Mouse (Mus musculus): Measurements from ENCODE around the gene Stil. TPM values are rescaled to one million over a fixed set of nuclear protein-coding genes. Genes with fewer than 3 reads are reported as not detected.
A peak's percentile ranks its signal among the peaks of the same experiment; 100 is the strongest.

Stil gene
- polyA plus RNA-seq, 1 experiment, result 8.1 TPM

DNA sequence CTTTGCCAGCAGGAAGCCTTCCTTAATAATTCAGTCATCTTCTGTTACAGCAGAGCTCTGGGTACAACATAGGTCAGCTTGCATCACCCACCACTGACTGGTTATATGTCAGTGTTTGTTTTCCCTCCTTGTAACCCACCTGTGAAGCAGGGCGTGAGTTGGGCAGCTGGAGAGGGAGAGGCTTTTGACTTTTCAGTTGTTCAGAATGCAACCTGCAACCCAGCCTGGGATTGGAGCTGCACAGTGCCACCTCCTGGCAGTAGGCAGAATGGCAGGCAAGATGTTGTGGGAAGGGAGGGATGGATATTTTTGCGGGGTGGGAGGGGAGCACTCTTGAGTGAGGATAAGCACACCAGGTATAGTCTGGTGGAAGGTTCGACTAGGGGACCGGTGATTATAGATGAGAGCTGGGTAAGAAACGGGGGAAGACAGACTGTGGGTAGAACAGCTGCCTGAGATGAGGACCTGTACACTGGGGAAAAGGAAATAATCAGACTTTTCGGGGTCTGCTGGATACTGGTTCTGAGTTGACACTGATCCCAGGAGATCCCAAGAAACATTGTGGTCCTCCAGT, 85.7 kb downstream of the Stil start:
- Histone ChIP-seq H3K4me1 (replicated peaks; ENCODE audit: control insufficient read depth, insufficient read depth, low read length) (no peaks in the 10 kb centered on the region), H3K27me3 (ENCODE audit: control insufficient read depth, insufficient read depth, low read length) (no peaks in the 10 kb centered on the region), H3K4me3 (ENCODE audit: control insufficient read depth, insufficient read depth, low read length) (no peak overlapping the region), H3K27ac (ENCODE audit: control insufficient read depth, insufficient read depth, low read length) (no peak overlapping the region), H3K36me3 (ENCODE audit: control insufficient read depth, insufficient read depth, low read length) (no peaks in the 10 kb centered on the region)
- WGBS, result 22% methylated on average over 6 of the region's 6 CpGs
- DNase-seq, result peak; percentile 64
- TF ChIP-seq POLR2A (IDR thresholded peaks at IDR 0.05; ENCODE audit: control insufficient read depth, extremely low read depth, insufficient read depth, low read length, poor library complexity), result no peak
- peak; percentile 90; the same call in 1 of the 2 replicates for TF ChIP-seq CTCF (IDR thresholded peaks at IDR 0.05; ENCODE audit: borderline replicate concordance, control insufficient read depth, extremely low read depth, insufficient read depth, low read length, poor library complexity)

GRCm38 (mm10) chr4:115086257-115086656, 86.3 kb downstream of the Stil start:
- Histone ChIP-seq H3K4me1 (replicated peaks; ENCODE audit: control insufficient read depth, insufficient read depth, low read length) (no peaks in the 10 kb centered on the region), H3K36me3 (ENCODE audit: control insufficient read depth, insufficient read depth, low read length) (no peaks in the 10 kb centered on the region), H3K4me3 (ENCODE audit: control insufficient read depth, insufficient read depth, low read length) (no peak overlapping the region), H3K27me3 (ENCODE audit: control insufficient read depth, insufficient read depth, low read length) (no peaks in the 10 kb centered on the region), H3K27ac (ENCODE audit: control insufficient read depth, insufficient read depth, low read length) (no peak overlapping the region)
- TF ChIP-seq CTCF (IDR thresholded peaks at IDR 0.05; ENCODE audit: borderline replicate concordance, control insufficient read depth, extremely low read depth, insufficient read depth, low read length, poor library complexity) (no peak), POLR2A (IDR thresholded peaks at IDR 0.05; ENCODE audit: control insufficient read depth, extremely low read depth, insufficient read depth, low read length, poor library complexity) (no peak)
- no peak for DNase-seq
- WGBS, result 88% methylated on average over 4 of the region's 4 CpGs

DNA sequence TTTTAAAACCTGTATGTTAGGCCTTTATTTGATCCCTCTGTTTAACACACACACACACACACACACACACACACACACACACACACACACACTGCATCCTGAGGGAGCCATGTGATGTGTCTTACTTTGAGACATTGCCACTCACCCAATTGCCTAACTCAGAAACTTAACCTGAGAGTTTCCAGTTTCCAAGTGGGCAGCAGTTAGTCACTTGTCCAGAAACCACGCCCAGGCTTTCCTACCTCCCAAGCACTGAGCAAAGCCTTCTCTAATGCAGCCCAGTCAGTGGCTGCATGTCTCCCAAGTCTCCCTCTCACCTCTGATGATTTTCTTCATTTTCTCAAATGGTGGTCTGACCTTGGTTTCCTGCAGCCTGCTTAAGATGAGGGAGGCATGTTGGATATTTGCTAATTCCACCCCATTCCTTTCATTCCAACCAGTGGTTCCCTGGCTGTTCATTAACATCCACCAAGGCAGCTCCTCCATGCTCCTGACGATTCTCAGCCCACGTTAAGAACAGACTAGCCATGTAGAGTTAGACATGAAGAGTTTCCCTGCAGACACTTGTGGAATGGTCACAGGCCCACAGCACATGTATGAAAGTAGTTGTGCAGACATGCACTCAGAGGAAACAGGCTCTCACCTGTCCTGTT, 86.9 kb downstream of the Stil start:
- no peak for DNase-seq
- H3K27ac ChIP-seq (ENCODE audit: control insufficient read depth, insufficient read depth, low read length), result no peak overlapping the region
- H3K4me3 ChIP-seq (ENCODE audit: control insufficient read depth, insufficient read depth, low read length), result no peak overlapping the region
- H3K36me3 ChIP-seq (ENCODE audit: control insufficient read depth, insufficient read depth, low read length), result no peaks in the 10 kb centered on the region
- no peak for TF ChIP-seq POLR2A (IDR thresholded peaks at IDR 0.05; ENCODE audit: control insufficient read depth, extremely low read depth, insufficient read depth, low read length, poor library complexity)
- no peak for TF ChIP-seq CTCF (IDR thresholded peaks at IDR 0.05; ENCODE audit: borderline replicate concordance, control insufficient read depth, extremely low read depth, insufficient read depth, low read length, poor library complexity)
- 89% methylated on average over 3 of the region's 3 CpGs for WGBS
- no peaks in the 10 kb centered on the region for H3K4me1 ChIP-seq (replicated peaks; ENCODE audit: control insufficient read depth, insufficient read depth, low read length)
- no peaks in the 10 kb centered on the region for H3K27me3 ChIP-seq (ENCODE audit: control insufficient read depth, insufficient read depth, low read length)

DNA sequence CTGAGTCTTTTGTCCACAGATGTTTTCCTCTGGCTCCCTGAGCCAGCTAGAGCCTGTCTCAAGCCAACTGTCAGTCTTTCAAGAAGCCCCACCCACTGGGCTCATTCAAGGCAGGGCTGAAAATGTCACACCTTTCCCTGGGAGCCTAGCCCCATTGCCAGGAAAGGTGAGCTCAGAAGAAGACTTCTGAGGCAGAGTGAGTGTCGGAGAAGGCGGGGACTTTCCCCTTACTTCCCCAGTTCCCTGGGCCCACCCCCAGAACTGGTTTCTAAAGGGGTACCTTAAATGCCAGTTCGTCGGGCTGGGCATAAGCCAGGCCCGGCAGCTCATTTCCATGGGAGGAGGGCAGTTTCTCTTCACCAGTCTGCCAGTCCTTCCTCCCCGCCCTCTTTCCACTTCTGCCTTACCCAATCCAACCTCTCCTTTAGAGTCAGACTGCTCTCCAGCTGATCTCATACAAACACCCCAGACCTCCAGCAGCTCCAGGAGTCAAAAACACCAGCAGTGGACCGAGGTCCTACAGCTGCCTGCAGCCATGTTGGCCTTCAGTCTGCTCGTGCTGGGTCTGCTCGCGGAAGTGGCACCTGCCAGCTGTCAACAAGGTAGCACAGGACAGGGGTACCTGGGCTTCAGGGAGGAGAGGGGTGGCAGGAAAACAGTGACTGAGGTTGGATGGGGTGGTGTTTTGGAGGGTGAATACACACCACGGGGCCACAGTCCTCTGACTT, 88.8 kb downstream of the Stil start, which contains the start of gene Pdzk1ip1:
Gene Pdzk1ip1, plus strand, starts transcription at position 98 of the 728 bp plus-strand sequence.
- H3K36me3 ChIP-seq (ENCODE audit: control insufficient read depth, insufficient read depth, low read length), result no peaks in the 10 kb centered on the region
- no peaks in the 10 kb centered on the region for H3K4me1 ChIP-seq (replicated peaks; ENCODE audit: control insufficient read depth, insufficient read depth, low read length)
- 39% methylated on average over 11 of the region's 11 CpGs for WGBS
- no peak within 1 kb of the TSS for H3K27ac ChIP-seq (ENCODE audit: control insufficient read depth, insufficient read depth, low read length)
- no peak within 1 kb of the TSS for H3K4me3 ChIP-seq (ENCODE audit: control insufficient read depth, insufficient read depth, low read length)
- H3K27me3 ChIP-seq (ENCODE audit: control insufficient read depth, insufficient read depth, low read length), result no peaks in the 10 kb centered on the region
- TF ChIP-seq CTCF (IDR thresholded peaks at IDR 0.05; ENCODE audit: borderline replicate concordance, control insufficient read depth, extremely low read depth, insufficient read depth, low read length, poor library complexity) (no peak), POLR2A (IDR thresholded peaks at IDR 0.05; ENCODE audit: control insufficient read depth, extremely low read depth, insufficient read depth, low read length, poor library complexity) (no peak)
- no peak for DNase-seq

DNA sequence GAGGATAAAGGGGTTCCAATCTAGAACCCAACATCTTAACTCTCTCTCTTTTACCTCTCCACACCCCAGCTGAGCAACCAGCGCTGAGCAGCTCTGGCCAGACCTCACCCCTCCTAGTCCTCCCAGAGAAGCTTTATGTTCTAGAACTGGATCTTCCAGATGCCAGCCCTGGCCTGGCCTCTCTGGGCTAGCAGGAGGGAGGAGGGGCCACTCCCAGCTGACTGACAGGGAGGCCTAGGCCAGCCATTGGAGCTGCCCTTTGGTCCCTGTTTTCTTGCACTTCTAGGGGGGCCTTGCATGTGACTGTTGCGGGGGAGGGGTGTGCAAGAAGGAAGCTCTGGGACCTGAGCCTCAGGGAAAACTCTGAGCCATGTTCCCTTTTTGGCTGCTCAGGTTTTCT, 90.6 kb downstream of the Stil start:
- TF ChIP-seq POLR2A (IDR thresholded peaks at IDR 0.05; ENCODE audit: control insufficient read depth, extremely low read depth, insufficient read depth, low read length, poor library complexity) (no peak), CTCF (IDR thresholded peaks at IDR 0.05; ENCODE audit: borderline replicate concordance, control insufficient read depth, extremely low read depth, insufficient read depth, low read length, poor library complexity) (no peak)
- no peaks in the 10 kb centered on the region for H3K27me3 ChIP-seq (ENCODE audit: control insufficient read depth, insufficient read depth, low read length)
- no peak overlapping the region for H3K27ac ChIP-seq (ENCODE audit: control insufficient read depth, insufficient read depth, low read length)
- 0 out of 2 replicates have a peak, but pooled peaks cover under 1% of the 10 kb centered on the region for H3K4me1 ChIP-seq (replicated peaks; ENCODE audit: control insufficient read depth, insufficient read depth, low read length)
- H3K36me3 ChIP-seq (ENCODE audit: control insufficient read depth, insufficient read depth, low read length), result no peaks in the 10 kb centered on the region
- WGBS, result 85% methylated on average over 2 of the region's 2 CpGs
- no peak overlapping the region for H3K4me3 ChIP-seq (ENCODE audit: control insufficient read depth, insufficient read depth, low read length)
- no peak for DNase-seq

GRCm38 (mm10) chr4:115091806-115092205, 91.8 kb downstream of the Stil start:
- no peaks in the 10 kb centered on the region; the same call in 1 of the 2 replicates for H3K27me3 ChIP-seq (ENCODE audit: control insufficient read depth, insufficient read depth, low read length)
- H3K36me3 ChIP-seq (ENCODE audit: control insufficient read depth, insufficient read depth, low read length), result no peaks in the 10 kb centered on the region
- H3K4me1 ChIP-seq (replicated peaks; ENCODE audit: control insufficient read depth, insufficient read depth, low read length), result 0 out of 2 replicates have a peak, but pooled peaks cover 4% of the 10 kb centered on the region
- WGBS, result 91% methylated on average over 3 of the region's 3 CpGs
- no peak overlapping the region for H3K27ac ChIP-seq (ENCODE audit: control insufficient read depth, insufficient read depth, low read length)
- DNase-seq, result no peak
- H3K4me3 ChIP-seq (ENCODE audit: control insufficient read depth, insufficient read depth, low read length), result no peak overlapping the region
- TF ChIP-seq POLR2A (IDR thresholded peaks at IDR 0.05; ENCODE audit: control insufficient read depth, extremely low read depth, insufficient read depth, low read length, poor library complexity) (no peak), CTCF (IDR thresholded peaks at IDR 0.05; ENCODE audit: borderline replicate concordance, control insufficient read depth, extremely low read depth, insufficient read depth, low read length, poor library complexity) (no peak)

Other genes starting within 250 kb of the Stil start
- not detected in 2 replicates for gene Gm12830, start 178.4 kb upstream of the Stil start, polyA plus RNA-seq (2012; rRNA removed)
- 1.4 and 1.8 TPM in 2 replicates for gene Foxd2, start 91.3 kb upstream of the Stil start, polyA plus RNA-seq (2012; rRNA removed)
- gene Foxe3, start 74.1 kb upstream of the Stil start, polyA plus RNA-seq (2012; rRNA removed), result 0.16 and 0.37 TPM in 2 replicates
- gene Cmpk1, start 12.9 kb upstream of the Stil start, polyA plus RNA-seq (2012; rRNA removed), result 17.7 and 20.1 TPM in 2 replicates
- gene Tal1, start 56.3 kb downstream of the Stil start, polyA plus RNA-seq (2012; rRNA removed), result 0.89 and 0.94 TPM in 2 replicates
- gene Pdzk1ip1, start 88.5 kb downstream of the Stil start, polyA plus RNA-seq (2012; rRNA removed), result 14.7 and 15.2 TPM in 2 replicates
- not detected in 2 replicates for gene Cyp4x1, start 134.1 kb downstream of the Stil start, polyA plus RNA-seq (2012; rRNA removed)
- not detected in 2 replicates for gene Cyp4a29, start 241.9 kb downstream of the Stil start, polyA plus RNA-seq (2012; rRNA removed)

Measured in thymus, adult 2 months (tissue).